11 mouse cellular contexts compared by ENCODE assay signal in the genomic region with DNA sequence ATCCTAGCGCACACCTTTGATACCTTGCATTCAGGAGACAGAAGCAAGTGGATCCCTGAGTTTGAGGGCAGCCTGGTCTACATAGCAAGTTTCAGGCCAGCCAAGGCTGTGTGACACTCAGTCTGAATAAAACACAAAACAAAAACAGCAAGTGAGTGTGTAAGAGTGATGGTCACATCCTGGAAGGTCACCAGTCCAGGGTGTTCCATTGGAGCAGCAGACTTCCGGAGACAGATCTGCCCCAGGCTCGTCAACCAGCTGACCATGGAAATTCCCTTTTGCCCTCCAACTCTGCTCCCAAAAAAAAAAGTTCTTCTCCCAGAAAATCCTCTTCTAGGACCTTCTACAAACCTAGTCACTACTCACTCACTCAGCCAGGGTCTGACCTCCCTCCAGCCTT. TPM values are rescaled to one million over a fixed set of nuclear protein-coding genes. Genes with fewer than 3 reads are reported as not detected.
DNase-seq lines count a peak whose midpoint lies in the region; ATAC-seq and TF ChIP-seq lines count a peak whose summit lies in the region.
"Had no signal": no experiment of that assay in that cellular context is flagged by ENCODE, and none has a peak within 500 bp of the region (broad histone marks: within the 10 kb centered on the region; RNA-seq: fewer than 3 reads in every experiment).

No protein-coding gene starts in this region.

- peaks cover 21% of the 10 kb centered on the region for H3K4me1 ChIP-seq in forebrain, embryonic 10.5 days
- H3K4me1 ChIP-seq in forebrain, embryonic 16.5 days (replicated peaks; ENCODE audit: control insufficient read depth, insufficient read depth, low read length) = peaks cover 10% of the 10 kb centered on the region
- H3K4me1 ChIP-seq in liver, embryonic 11.5 days (replicated peaks; ENCODE audit: control insufficient read depth, insufficient read depth, low read length) = peaks cover 19% of the 10 kb centered on the region
- H3K4me1 ChIP-seq in forebrain, postnatal 0 days (ENCODE audit: insufficient read depth) = peaks cover 5% of the 10 kb centered on the region; the same call in 1 of the 2 replicates
- peaks cover 6% of the 10 kb centered on the region for H3K4me1 ChIP-seq in limb, embryonic 13.5 days

- no peak for DNase-seq in forebrain, embryonic 10.5 days (ENCODE audit: extremely low spot score, low spot score)
- DNase-seq in liver, embryonic 11.5 days (ENCODE audit: low spot score) = no peak
- DNase-seq in liver = no peak
- no peak for DNase-seq in forebrain, postnatal 0 days
- DNase-seq in ovary, postnatal 14 days (ENCODE audit: low spot score) = no peak
- no peak for DNase-seq in cerebellum, adult 9-11 months

- WGBS in forebrain, embryonic 10.5 days = 67% methylated on average over 3 of the region's 3 CpGs
- WGBS in forebrain, embryonic 16.5 days = 81% methylated on average over 3 of the region's 3 CpGs
- 77% methylated on average over 3 of the region's 3 CpGs for WGBS in liver, embryonic 11.5 days
- 85% methylated on average over 3 of the region's 3 CpGs for WGBS in forebrain, postnatal 0 days
- WGBS in limb, embryonic 13.5 days = 71% methylated on average over 3 of the region's 3 CpGs

- peaks cover 40% of the 10 kb centered on the region for H3K27me3 ChIP-seq in forebrain, embryonic 10.5 days (ENCODE audit: poor library complexity, severe bottlenecking)
- H3K27me3 ChIP-seq in forebrain, embryonic 16.5 days (replicated peaks; ENCODE audit: control insufficient read depth, insufficient read depth, low read length) = no peaks in the 10 kb centered on the region; the same call in 1 of the 2 replicates
- H3K27me3 ChIP-seq in liver, embryonic 11.5 days (replicated peaks; ENCODE audit: control insufficient read depth, insufficient read depth, low read length) = peaks cover 5% of the 10 kb centered on the region; the same call in 1 of the 2 replicates
- no peaks in the 10 kb centered on the region for H3K27me3 ChIP-seq in forebrain, postnatal 0 days (ENCODE audit: insufficient read depth, low read length)
- H3K27me3 ChIP-seq in limb, embryonic 13.5 days = no peaks in the 10 kb centered on the region

- H3K9ac ChIP-seq in forebrain, embryonic 16.5 days (replicated peaks; ENCODE audit: low read depth, low read length) = no peak overlapping the region
- no peak overlapping the region for H3K9ac ChIP-seq in liver, embryonic 11.5 days (ENCODE audit: low read depth, low read length)
- H3K9ac ChIP-seq in forebrain, postnatal 0 days = no peak overlapping the region
- H3K9ac ChIP-seq in limb, embryonic 13.5 days = no peak overlapping the region

- no peaks in the 10 kb centered on the region for H3K9me3 ChIP-seq in forebrain, embryonic 10.5 days
- H3K9me3 ChIP-seq in forebrain, embryonic 16.5 days (ENCODE audit: control insufficient read depth, low read length) = no peaks in the 10 kb centered on the region
- no peaks in the 10 kb centered on the region for H3K9me3 ChIP-seq in liver, embryonic 11.5 days (ENCODE audit: control insufficient read depth, low read length)
- no peaks in the 10 kb centered on the region for H3K9me3 ChIP-seq in forebrain, postnatal 0 days (ENCODE audit: low read length)
- H3K9me3 ChIP-seq in limb, embryonic 13.5 days = no peaks in the 10 kb centered on the region

- no peak overlapping the region for H3K4me2 ChIP-seq in forebrain, embryonic 16.5 days (ENCODE audit: low read length)
- H3K4me2 ChIP-seq in liver, embryonic 11.5 days = peak overlapping the region; percentile 92
- 0 out of 2 replicates have a peak overlapping the region, but pooled peaks have one; percentile 97 for H3K4me2 ChIP-seq in forebrain, postnatal 0 days (ENCODE audit: low read depth)
- H3K4me2 ChIP-seq in limb, embryonic 13.5 days (replicated peaks) = peak overlapping the region; percentile 93

- TF ChIP-seq CTCF in forebrain, postnatal 0 days (IDR thresholded peaks at IDR 0.05; ENCODE audit: low read depth) = no peak

- H3K4me3 ChIP-seq in forebrain, embryonic 10.5 days = peak overlapping the region; percentile 80; the same call in 1 of the 2 replicates
- H3K4me3 ChIP-seq in forebrain, embryonic 16.5 days (replicated peaks; ENCODE audit: low read length) = no peak overlapping the region
- no peak overlapping the region for H3K4me3 ChIP-seq in liver, embryonic 11.5 days (ENCODE audit: low read depth, low read length)
- H3K4me3 ChIP-seq in forebrain, postnatal 0 days (ENCODE audit: low read depth, low read length) = no peak overlapping the region
- H3K4me3 ChIP-seq in limb, embryonic 13.5 days = no peak overlapping the region

- H3K36me3 ChIP-seq in forebrain, embryonic 10.5 days (replicated peaks) = no peaks in the 10 kb centered on the region
- H3K36me3 ChIP-seq in forebrain, embryonic 16.5 days (ENCODE audit: control insufficient read depth, insufficient read depth) = no peaks in the 10 kb centered on the region
- no peaks in the 10 kb centered on the region for H3K36me3 ChIP-seq in liver, embryonic 11.5 days (ENCODE audit: control insufficient read depth, insufficient read depth, low read length)
- H3K36me3 ChIP-seq in forebrain, postnatal 0 days (ENCODE audit: insufficient read depth) = no peaks in the 10 kb centered on the region
- no peaks in the 10 kb centered on the region for H3K36me3 ChIP-seq in limb, embryonic 13.5 days

- no peak overlapping the region for H3K27ac ChIP-seq in forebrain, embryonic 10.5 days
- H3K27ac ChIP-seq in forebrain, embryonic 16.5 days (ENCODE audit: low read length) = no peak overlapping the region
- no peak overlapping the region for H3K27ac ChIP-seq in liver, embryonic 11.5 days (ENCODE audit: low read depth, low read length)
- H3K27ac ChIP-seq in forebrain, postnatal 0 days (ENCODE audit: low read depth, low read length) = no peak overlapping the region
- H3K27ac ChIP-seq in limb, embryonic 13.5 days = no peak overlapping the region

- ATAC-seq in forebrain, embryonic 16.5 days = no peak
- no peak for ATAC-seq in liver, embryonic 11.5 days (replicated peaks; ENCODE audit: low FRiP score)
- ATAC-seq in forebrain, postnatal 0 days = no peak
- no peak for ATAC-seq in limb, embryonic 13.5 days (ENCODE audit: low FRiP score, low read depth)

RNA-seq across cellular contexts. Expression of gene Tspan15, which starts 0.8 kb away (rescaled TPM):
- 20.3 and 21.9 TPM in 2 replicates for polyA plus RNA-seq in forebrain, embryonic 10.5 days (2016; fragmentation: Nextera tagmentation; extraction: Ambion mirVana)
- polyA plus RNA-seq in forebrain, embryonic 16.5 days (2015; fragmentation: Nextera tagmentation; extraction: Ambion mirVana) = 13.9 and 15.4 TPM in 2 replicates
- polyA plus RNA-seq in liver, embryonic 11.5 days (2014; fragmentation: Nextera tagmentation; extraction: Ambion mirVana) = 13.8 and 14.1 TPM in 2 replicates
- 7.2 and 11.6 TPM in 2 replicates for total RNA-seq in forebrain, postnatal 0 days (2014; rRNA removed)
- polyA plus RNA-seq in forebrain, postnatal 0 days (2015; fragmentation: Nextera tagmentation; extraction: Ambion mirVana) = 11.6 and 15.2 TPM in 2 replicates
- 15.5 and 15.6 TPM in 2 replicates for polyA plus RNA-seq in limb, embryonic 13.5 days (2015; fragmentation: Nextera tagmentation; extraction: Ambion mirVana)

RNA-seq across cellular contexts. Expression of gene Tacr2, which starts 20.4 kb away (rescaled TPM):
- polyA plus RNA-seq in forebrain, embryonic 10.5 days (2016; fragmentation: Nextera tagmentation; extraction: Ambion mirVana) = not detected in 2 replicates
- polyA plus RNA-seq in forebrain, embryonic 16.5 days (2015; fragmentation: Nextera tagmentation; extraction: Ambion mirVana) = not detected in 2 replicates
- polyA plus RNA-seq in liver, embryonic 11.5 days (2014; fragmentation: Nextera tagmentation; extraction: Ambion mirVana) = not detected in 2 replicates
- total RNA-seq in forebrain, postnatal 0 days (2014; rRNA removed) = not detected in 2 replicates
- not detected in 2 replicates for polyA plus RNA-seq in forebrain, postnatal 0 days (2015; fragmentation: Nextera tagmentation; extraction: Ambion mirVana)
- polyA plus RNA-seq in limb, embryonic 13.5 days (2015; fragmentation: Nextera tagmentation; extraction: Ambion mirVana) = not detected in 2 replicates
- total RNA-seq: gastrocnemius, adult 18-20 months; left cerebral cortex, postnatal 4 days had no signal
- polyA plus RNA-seq: brain, embryonic 14.5 days had no signal
